Mouse (Mus musculus) thymus, adult 18-20 months (tissue): ENCODE measurements around the gene Snrpg.
"Not testable (repeated sequence)": the region's sequence is repeated elsewhere in the genome, so short reads cannot be mapped to it uniquely, and the experiment has no call there.

ENCODE experiments used
- DNase-seq, 2 experiments: peaks; one replicate each; pipeline ENCODE4 v3.0.0; 2022; ENCODE audit warnings: mixed read lengths in 2 of 2

Snrpg gene

GRCm38 (mm10) chr6:86370764-86371339 lies at the start of gene Snrpg:
Gene Snrpg (plus strand): TSS chr6:86371304.
- peak in 1 of 2 experiments; percentile 17 for DNase-seq

- no peak for DNase-seq
Measured at GRCm38 (mm10) chr6:86322031-86322563, 49.0 kb upstream of the Snrpg start.

- DNase-seq, result no peak
Measured at GRCm38 (mm10) chr6:86322991-86323390, 48.1 kb upstream of the Snrpg start.

- no peak for DNase-seq
Measured at GRCm38 (mm10) chr6:86324400-86324799, 46.7 kb upstream of the Snrpg start.

GRCm38 (mm10) chr6:86325646-86326045 lies 45.5 kb upstream of the Snrpg start:
- no peak for DNase-seq

GRCm38 (mm10) chr6:86326866-86327265 lies 44.2 kb upstream of the Snrpg start:
- DNase-seq, result no peak

- no peak for DNase-seq
Measured at GRCm38 (mm10) chr6:86328369-86328768, 42.7 kb upstream of the Snrpg start.

- DNase-seq, result no peak
Measured at GRCm38 (mm10) chr6:86329943-86330342, 41.2 kb upstream of the Snrpg start.

GRCm38 (mm10) chr6:86335121-86335849 lies 35.8 kb upstream of the Snrpg start:
- no peak for DNase-seq

GRCm38 (mm10) chr6:86335860-86336259 lies 35.2 kb upstream of the Snrpg start:
- DNase-seq, result no peak

- not testable (repeated sequence) for DNase-seq
Measured at GRCm38 (mm10) chr6:86336340-86336739, 34.8 kb upstream of the Snrpg start.

- no peak for DNase-seq
Measured at GRCm38 (mm10) chr6:86343656-86344055, 27.4 kb upstream of the Snrpg start.

GRCm38 (mm10) chr6:86346063-86346462 lies 25.0 kb upstream of the Snrpg start:
- no peak for DNase-seq

GRCm38 (mm10) chr6:86349257-86349656 lies 21.8 kb upstream of the Snrpg start:
- no peak for DNase-seq

GRCm38 (mm10) chr6:86354948-86355347 lies 16.2 kb upstream of the Snrpg start:
- no peak for DNase-seq

GRCm38 (mm10) chr6:86356956-86357355 lies 14.1 kb upstream of the Snrpg start:
- peak in 1 of 2 experiments; percentile 45 for DNase-seq

- no peak for DNase-seq
Measured at GRCm38 (mm10) chr6:86360691-86361090, 10.4 kb upstream of the Snrpg start.

- no peak for DNase-seq
Measured at GRCm38 (mm10) chr6:86361373-86361772, 9.7 kb upstream of the Snrpg start.

- DNase-seq, result peak; percentile 28 to 65
Measured at GRCm38 (mm10) chr6:86364442-86365141, 6.5 kb upstream of the Snrpg start.

GRCm38 (mm10) chr6:86365371-86366124 lies 5.6 kb upstream of the Snrpg start, which contains the start of gene Fam136a:
Gene Fam136a (plus strand): TSS chr6:86365646.
- DNase-seq, result peak; percentile 90 to 92

GRCm38 (mm10) chr6:86366125-86366852 lies 4.8 kb upstream of the Snrpg start:
- peak in 1 of 2 experiments; percentile 26 for DNase-seq

GRCm38 (mm10) chr6:86366853-86367249 lies 4.3 kb upstream of the Snrpg start:
- no peak for DNase-seq
